Comparison of ENCODE assay signal across 23 mouse cellular contexts in the genomic region with DNA sequence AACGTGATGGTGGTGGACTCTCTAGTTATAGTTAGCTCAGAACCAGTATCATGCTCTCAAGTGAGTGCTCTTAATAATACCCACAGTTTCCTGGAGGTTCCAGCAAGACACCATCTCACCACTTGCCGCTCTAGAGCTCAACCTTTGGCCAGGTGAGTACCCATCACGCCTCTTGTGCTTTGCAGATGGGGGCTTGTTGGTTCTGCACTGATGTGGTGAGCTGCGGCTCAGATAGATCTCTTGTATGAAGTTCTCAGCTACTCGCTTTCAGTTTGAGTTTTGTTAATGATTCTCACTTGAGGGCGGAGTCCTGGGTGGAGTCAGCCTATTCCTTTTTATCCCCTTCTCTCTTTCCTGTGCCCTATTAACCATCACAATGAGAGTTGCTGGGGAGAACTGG. TPM values are rescaled to one million over a fixed set of nuclear protein-coding genes. Genes with fewer than 3 reads are reported as not detected.
DNase-seq lines count a peak whose midpoint lies in the region; ATAC-seq and TF ChIP-seq lines count a peak whose summit lies in the region.
"Had no signal": no experiment of that assay in that cellular context is flagged by ENCODE, and none has a peak within 500 bp of the region (broad histone marks: within the 10 kb centered on the region; RNA-seq: fewer than 3 reads in every experiment).

No protein-coding gene starts in this region.

- no peak overlapping the region for H3K4me3 ChIP-seq in liver, postnatal 0 days (ENCODE audit: low read depth, low read length)
- no peak overlapping the region for H3K4me3 ChIP-seq in liver, embryonic 12.5 days
- H3K4me3 ChIP-seq: hindbrain, embryonic 12.5 days; kidney, embryonic 15.5 days; liver, embryonic 13.5 days; lung, embryonic 15.5 days; midbrain, embryonic 12.5 days had no signal

- H3K4me1 ChIP-seq in liver, postnatal 0 days (ENCODE audit: insufficient read depth), result peaks cover 9% of the 10 kb centered on the region; the same call in 1 of the 2 replicates
- H3K4me1 ChIP-seq in liver, embryonic 12.5 days, result peaks cover 12% of the 10 kb centered on the region

- H3K36me3 ChIP-seq in liver, postnatal 0 days (replicated peaks; ENCODE audit: insufficient read depth, low read length), result no peaks in the 10 kb centered on the region
- no peaks in the 10 kb centered on the region for H3K36me3 ChIP-seq in liver, embryonic 12.5 days
- H3K36me3 ChIP-seq: hindbrain, embryonic 12.5 days; kidney, embryonic 15.5 days; liver, embryonic 13.5 days; lung, embryonic 15.5 days; midbrain, embryonic 12.5 days had no signal

- H3K27ac ChIP-seq in liver, postnatal 0 days (ENCODE audit: low read depth), result no peak overlapping the region
- H3K27ac ChIP-seq in liver, embryonic 12.5 days, result no peak overlapping the region
- H3K27ac ChIP-seq: hindbrain, embryonic 12.5 days; hindbrain, postnatal 0 days; kidney, embryonic 15.5 days; liver, embryonic 13.5 days; lung, embryonic 15.5 days; midbrain, embryonic 12.5 days had no signal

- H3K4me2 ChIP-seq in liver, postnatal 0 days (ENCODE audit: low read depth, low read length), result 0 out of 2 replicates have a peak overlapping the region, but pooled peaks have one; percentile 57
- no peak overlapping the region for H3K4me2 ChIP-seq in liver, embryonic 12.5 days
- H3K4me2 ChIP-seq: hindbrain, embryonic 12.5 days; kidney, embryonic 15.5 days; liver, embryonic 13.5 days; lung, embryonic 15.5 days; midbrain, embryonic 12.5 days had no signal

- no peak for ATAC-seq in liver, postnatal 0 days
- ATAC-seq in liver, embryonic 12.5 days, result no peak
- ATAC-seq in inflammation-experienced regulatory T-cells, adult 6 months, result peak; percentile 49
- ATAC-seq: forebrain, embryonic 14.5 days; hindbrain, postnatal 0 days; intestine, postnatal 0 days had no signal

- no peak for DNase-seq in liver, postnatal 0 days
- peak; percentile 59 for DNase-seq in CD4-positive, CD25-positive, alpha-beta regulatory T cell, adult 2 months (ENCODE audit: low read depth, low spot score)
- DNase-seq in CD8-positive naive resting alpha-beta T cell, adult 2 months (ENCODE audit: low read depth in 2 of 2, low spot score in 2 of 2), result peak; percentile 20 to 36
- DNase-seq in adrenal gland, postnatal 14 days, result no peak
- DNase-seq in kidney, postnatal 10 days, result no peak
- DNase-seq: adrenal gland, adult 2 months; B cell, adult 2 months; cerebellum, adult 9-10 months; cerebellum, postnatal 36 days; heart, postnatal 36 days; kidney, postnatal 36 days; left cerebral cortex, postnatal 4 days; liver, embryonic 13.5 days; lung, postnatal 4 days had no signal

- no peaks in the 10 kb centered on the region for H3K9me3 ChIP-seq in liver, postnatal 0 days (ENCODE audit: low read length)
- no peaks in the 10 kb centered on the region for H3K9me3 ChIP-seq in liver, embryonic 12.5 days (replicated peaks)
- H3K9me3 ChIP-seq: hindbrain, embryonic 12.5 days; kidney, embryonic 15.5 days; liver, embryonic 13.5 days; lung, embryonic 15.5 days; midbrain, embryonic 12.5 days had no signal

- 58% methylated on average over 6 of the region's 6 CpGs for WGBS in liver, postnatal 0 days (ENCODE audit: insufficient replicate concordance)
- 58% methylated on average over 6 of the region's 6 CpGs for WGBS in liver, embryonic 12.5 days (ENCODE audit: insufficient replicate concordance)

- H3K9ac ChIP-seq in liver, postnatal 0 days (replicated peaks), result no peak overlapping the region
- no peak overlapping the region for H3K9ac ChIP-seq in liver, embryonic 12.5 days
- H3K9ac ChIP-seq: hindbrain, embryonic 12.5 days; kidney, embryonic 15.5 days; liver, embryonic 13.5 days; lung, embryonic 15.5 days; midbrain, embryonic 12.5 days had no signal

- TF ChIP-seq CTCF in liver, postnatal 0 days (IDR thresholded peaks at IDR 0.05; ENCODE audit: low read depth), result no peak

- peaks cover 40% of the 10 kb centered on the region for H3K27me3 ChIP-seq in liver, postnatal 0 days (ENCODE audit: insufficient read depth, low read length)
- H3K27me3 ChIP-seq in liver, embryonic 12.5 days (replicated peaks), result peaks cover 85% of the 10 kb centered on the region

- TF ChIP-seq EP300 in liver, postnatal 0 days (IDR thresholded peaks at IDR 0.05; ENCODE audit: low read depth), result no peak

RNA-seq across cellular contexts. Expression of a gene that starts 3.5 kb away (rescaled TPM):
- polyA plus RNA-seq in liver, postnatal 0 days (2015; fragmentation: Nextera tagmentation; extraction: Ambion mirVana), result 4.5 and 5.1 TPM in 2 replicates
- polyA plus RNA-seq in liver, embryonic 12.5 days (2016; fragmentation: Nextera tagmentation; extraction: Ambion mirVana), result 0.83 and 0.92 TPM in 2 replicates
- polyA plus RNA-seq in inflammation-experienced regulatory T-cells, adult 6 months (2017; shearing (Covaris generic)), result 10 to 100 TPM; 18.0 to 28.9 (median 27.4) TPM
- total RNA-seq in adrenal gland, postnatal 14 days (2021), result 56.2 and 66.5 TPM in 2 replicates

RNA-seq across cellular contexts. Expression of a gene that starts 37.0 kb away (rescaled TPM):
- polyA plus RNA-seq in liver, postnatal 0 days (2015; fragmentation: Nextera tagmentation; extraction: Ambion mirVana), result 1.8 and 2.2 TPM in 2 replicates
- polyA plus RNA-seq in liver, embryonic 12.5 days (2016; fragmentation: Nextera tagmentation; extraction: Ambion mirVana), result 7.6 and 8.3 TPM in 2 replicates
- 10 to 100 TPM; 23.0 to 30.8 (median 23.2) TPM for polyA plus RNA-seq in inflammation-experienced regulatory T-cells, adult 6 months (2017; shearing (Covaris generic))
- 10.8 and 10.9 TPM in 2 replicates for total RNA-seq in adrenal gland, postnatal 14 days (2021)

RNA-seq across cellular contexts. Expression of a gene that starts 44.3 kb away (rescaled TPM):
- polyA plus RNA-seq in liver, postnatal 0 days (2015; fragmentation: Nextera tagmentation; extraction: Ambion mirVana), result 1.6 TPM in 2 replicates
- 1.1 and 1.4 TPM in 2 replicates for polyA plus RNA-seq in liver, embryonic 12.5 days (2016; fragmentation: Nextera tagmentation; extraction: Ambion mirVana)
- polyA plus RNA-seq in inflammation-experienced regulatory T-cells, adult 6 months (2017; shearing (Covaris generic)), result under 1 TPM in 1 of 3 experiments, not detected in 2; 0.25 TPM
- total RNA-seq in adrenal gland, postnatal 14 days (2021), result 18.7 and 24.2 TPM in 2 replicates

RNA-seq across cellular contexts. Expression of a gene that starts 46.4 kb away (rescaled TPM):
- polyA plus RNA-seq in liver, postnatal 0 days (2015; fragmentation: Nextera tagmentation; extraction: Ambion mirVana), result 9.1 and 9.2 TPM in 2 replicates
- 30.6 and 30.7 TPM in 2 replicates for polyA plus RNA-seq in liver, embryonic 12.5 days (2016; fragmentation: Nextera tagmentation; extraction: Ambion mirVana)
- polyA plus RNA-seq in inflammation-experienced regulatory T-cells, adult 6 months (2017; shearing (Covaris generic)), result 10 to 100 TPM; 17.9 to 56.0 (median 48.0) TPM
- total RNA-seq in adrenal gland, postnatal 14 days (2021), result 17.7 and 26.5 TPM in 2 replicates

Comparison
In these comparisons a context has a peak if more than half of its experiments do, and no peak if none do; other contexts are left out.
1. DNase-seq: peak in CD4-positive, CD25-positive, alpha-beta regulatory T cell, adult 2 months (single experiment) and CD8-positive naive resting alpha-beta T cell, adult 2 months (2 of 2); none in liver, postnatal 0 days (single experiment), adrenal gland, postnatal 14 days (single experiment) and kidney, postnatal 10 days (single experiment).